Mouse (Mus musculus) left cerebral cortex, postnatal 10 days (tissue): ENCODE results near the gene Olfr429. TPM values are rescaled to one million over a fixed set of nuclear protein-coding genes. Genes with fewer than 3 reads are reported as not detected.
"Not testable (repeated sequence)": the region's sequence is repeated elsewhere in the genome, so short reads cannot be mapped to it uniquely, and the experiment has no call there.

Experiments
- DNase-seq, 2 experiments: peaks; one replicate each; pipeline ENCODE4 v3.0.0; 2021 to 2022; ENCODE audit warnings: low spot score in 2 of 2, mixed read lengths in 1 of 2; ENCODE audit errors: extremely low spot score in 1 of 2
- intact Hi-C: fragments of 180-260 bp; cut with DNase I; formaldehyde crosslinking; loops from one replicate; pipeline ENCODE4 v1.15.1; 2025
- total RNA-seq, 2 experiments: library from RNA; stranded (reverse); gene quantifications; 2 replicates each; pipeline ENCODE4 v1.2.3; 2021

The Olfr429 gene
- not detected for total RNA-seq

- intact Hi-C loops: no loop called here
- DNase-seq: no peak
Measured at GRCm38 (mm10) chr1:174084031-174084430, at the start of gene Olfr429. Olfr429 (plus strand) TSS chr1:174084331.

GRCm38 (mm10) chr1:174035841-174036240 is 48.3 kb upstream of the Olfr429 start:
- no peak for DNase-seq
- intact Hi-C loops: no loop called here

- no peak for DNase-seq
- intact Hi-C loops: no loop called here
Measured at GRCm38 (mm10) chr1:174038480-174038879, 45.7 kb upstream of the Olfr429 start.

DNA sequence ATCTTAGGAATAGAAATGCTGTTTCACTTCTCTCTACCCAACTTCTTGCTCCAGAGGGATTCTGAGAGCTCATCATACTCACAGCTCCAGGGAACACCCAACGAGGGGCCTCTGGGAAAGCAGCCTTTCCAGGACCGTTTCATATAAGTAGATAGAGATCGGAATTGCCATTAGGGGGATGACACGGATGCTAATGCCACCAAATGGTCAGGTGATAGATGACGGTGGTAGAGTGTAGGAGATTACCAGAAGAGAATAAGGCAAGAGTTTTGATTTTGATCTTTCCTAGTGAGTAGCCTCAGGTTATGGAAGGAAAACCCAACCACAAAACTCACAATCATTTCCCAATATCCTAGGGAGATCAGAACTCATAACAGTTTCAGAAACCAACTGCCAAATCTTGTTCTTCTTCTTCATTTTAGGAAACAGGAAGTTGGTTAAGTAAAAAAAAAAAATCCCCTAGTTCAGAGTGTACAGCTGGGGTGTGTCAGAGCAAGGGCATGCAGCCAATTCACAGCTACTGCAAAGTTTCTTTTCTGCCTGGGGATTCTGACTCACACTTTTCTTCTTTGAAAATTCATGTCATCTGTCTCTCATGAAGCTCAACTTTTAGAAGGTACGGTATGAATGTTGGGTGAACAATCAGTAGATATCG is 43.5 kb upstream of the Olfr429 start, which contains the start of gene Olfr433:
Gene Olfr433 (plus strand): TSS at position 183 of the 655 bp plus-strand sequence.
- DNase-seq: no peak
- intact Hi-C loops: no loop called here

- DNase-seq, intact Hi-C loops: not testable (repeated sequence)
Measured at GRCm38 (mm10) chr1:174042091-174042884, 41.8 kb upstream of the Olfr429 start.

DNA sequence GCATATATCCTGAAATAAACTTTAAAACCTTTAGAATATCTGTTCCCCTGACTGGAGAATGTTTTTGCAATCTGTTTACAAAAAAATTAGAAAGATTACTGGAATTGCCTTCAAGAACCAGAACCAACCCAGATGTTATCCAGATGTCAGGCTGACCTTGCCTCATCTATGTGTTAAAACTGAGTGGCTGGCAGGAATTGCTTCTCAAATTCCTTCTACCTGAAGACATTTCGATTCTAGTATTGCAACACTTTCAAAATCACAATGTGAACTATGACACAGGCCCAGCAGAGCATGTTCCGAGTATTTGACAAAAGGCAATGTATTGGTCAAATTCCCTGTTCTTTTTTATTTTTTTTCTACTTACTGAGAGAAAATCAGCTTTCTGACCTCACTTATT is 39.7 kb upstream of the Olfr429 start:
- DNase-seq: no peak
- intact Hi-C loops: no loop called here

- DNase-seq, intact Hi-C loops: not testable (repeated sequence)
Measured at GRCm38 (mm10) chr1:174048227-174048626, 35.9 kb upstream of the Olfr429 start.

DNA sequence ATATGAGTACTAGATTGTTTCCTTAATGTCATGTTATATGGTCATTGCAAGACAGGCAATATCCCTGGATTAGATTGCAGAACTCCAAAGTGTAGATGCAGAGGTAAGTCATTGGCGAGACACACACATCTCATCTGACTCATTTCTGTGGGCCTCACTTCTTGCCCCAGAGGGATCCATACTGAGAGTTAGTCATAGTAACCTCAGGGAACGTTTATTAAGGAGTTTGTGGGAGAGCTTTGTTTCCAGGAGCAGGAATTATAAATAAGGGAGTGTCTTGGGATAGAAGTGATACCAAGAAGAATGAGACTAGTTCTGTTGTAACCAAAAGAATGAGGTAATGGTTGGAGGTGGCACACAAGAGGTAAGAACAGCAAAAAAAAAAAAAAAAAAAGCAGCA is 35.2 kb upstream of the Olfr429 start, which contains the start of gene Olfr432:
Gene Olfr432 (plus strand): TSS at position 313 of the 400 bp plus-strand sequence.
- intact Hi-C loops: no loop called here
- no peak for DNase-seq

GRCm38 (mm10) chr1:174049357-174049756 is 34.8 kb upstream of the Olfr429 start:
- DNase-seq, intact Hi-C loops: not testable (repeated sequence)

GRCm38 (mm10) chr1:174050532-174050931 is 33.6 kb upstream of the Olfr429 start:
- intact Hi-C loops: no loop called here
- DNase-seq: no peak

GRCm38 (mm10) chr1:174051515-174051914 is 32.6 kb upstream of the Olfr429 start:
- intact Hi-C loops: no loop called here

DNA sequence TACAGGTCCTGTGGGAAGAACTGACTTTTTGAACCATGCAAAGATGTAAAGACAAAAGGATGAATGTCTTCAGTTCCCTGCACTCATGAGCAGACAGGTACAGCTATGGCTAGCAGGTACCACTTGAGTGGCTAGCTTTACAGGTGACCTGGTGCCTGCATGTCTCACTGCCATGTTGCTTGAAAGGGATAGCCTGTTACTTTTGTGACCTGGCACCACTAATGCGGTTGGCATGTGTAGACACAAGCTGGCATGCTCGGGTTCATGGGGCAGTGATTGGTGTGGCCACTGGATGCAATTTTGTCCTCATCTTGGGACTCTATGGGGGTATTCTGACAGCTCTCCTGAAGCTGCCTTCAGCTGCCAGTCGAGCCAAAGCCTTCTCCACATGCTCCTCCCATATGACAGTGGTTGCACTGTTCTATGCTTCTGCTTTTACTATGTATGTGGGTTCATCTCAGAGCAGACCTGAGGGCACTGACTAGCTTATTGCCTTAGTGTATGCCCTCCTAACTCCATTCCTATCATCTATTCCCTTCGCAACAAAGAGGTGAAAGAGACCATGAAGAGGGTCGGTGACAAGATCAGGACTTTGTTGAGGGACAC is 32.1 kb upstream of the Olfr429 start:
- intact Hi-C loops: no loop called here
- DNase-seq: no peak

More at GRCm38 (mm10) chr1:174051515-174051914, 32.6 kb upstream of the Olfr429 start:
- no peak for DNase-seq

DNA sequence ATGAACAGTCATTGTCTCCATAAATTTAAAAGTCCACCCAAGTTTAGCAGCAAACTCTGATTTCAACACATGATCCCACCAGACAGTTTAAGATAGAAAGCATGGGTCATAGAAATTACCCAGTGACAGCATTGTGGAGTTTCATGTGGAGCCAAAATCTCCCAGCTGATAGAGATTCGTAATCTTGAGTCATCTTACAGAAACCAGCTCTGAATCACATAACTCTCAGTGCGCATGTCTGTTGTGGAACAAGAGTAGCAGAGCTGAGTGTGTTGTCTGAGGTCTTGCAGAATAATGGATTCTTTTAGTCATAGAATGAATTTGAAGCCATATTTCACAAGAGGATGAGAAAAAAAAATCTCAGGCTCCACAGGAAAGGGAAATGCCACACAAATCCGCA is 31.1 kb upstream of the Olfr429 start:
- no peak for DNase-seq
- intact Hi-C loops: no loop called here

- DNase-seq: no peak
- intact Hi-C loops: no loop called here
Measured at GRCm38 (mm10) chr1:174055248-174055647, 28.9 kb upstream of the Olfr429 start.

DNA sequence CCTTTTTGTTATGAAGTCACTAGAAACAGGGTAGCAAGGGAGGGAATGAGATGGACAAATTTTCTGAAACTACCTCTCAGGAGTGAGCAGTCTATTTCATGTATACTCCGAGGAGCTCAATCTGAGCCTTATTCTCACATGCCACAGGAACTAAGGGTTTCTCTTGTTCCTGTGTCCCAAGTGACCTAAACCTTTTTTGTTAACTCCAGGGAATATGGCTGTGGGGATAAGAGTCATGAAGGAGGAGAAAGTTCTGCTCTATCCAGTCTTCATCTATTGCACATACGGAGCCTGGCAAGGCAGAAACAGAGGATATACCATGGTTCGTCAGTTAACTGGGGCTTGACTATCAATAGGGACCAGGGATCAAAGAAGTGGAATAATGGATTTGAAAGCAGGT is 17.8 kb upstream of the Olfr429 start, which contains the start of gene Olfr430:
Gene Olfr430 (plus strand): TSS at position 301 of the 400 bp plus-strand sequence.
- DNase-seq: no peak
- intact Hi-C loops: no loop called here

DNA sequence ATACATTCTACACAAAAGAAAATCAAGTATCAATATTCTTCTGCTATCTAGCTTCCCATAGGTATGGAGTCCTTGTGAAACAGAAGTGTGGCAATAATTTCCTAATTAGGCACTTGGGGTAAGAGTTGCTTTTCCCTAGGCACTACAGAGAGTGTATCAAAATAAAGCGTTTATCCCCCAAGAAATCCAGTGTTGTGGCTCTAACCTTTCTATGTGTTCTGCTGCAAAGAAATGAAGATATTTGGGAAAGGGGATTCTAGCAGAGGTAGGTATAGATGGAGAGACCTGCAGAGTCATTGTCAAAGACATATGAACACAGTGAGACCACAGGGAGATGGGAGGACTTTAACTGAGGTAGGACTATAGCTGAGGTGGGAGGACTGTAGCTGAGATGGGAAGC is 12.5 kb downstream of the Olfr429 start, which contains the start of gene Olfr427:
Gene Olfr427 (plus strand): TSS at position 301 of the 400 bp plus-strand sequence.
- intact Hi-C loops: no loop called here
- DNase-seq: no peak

DNA sequence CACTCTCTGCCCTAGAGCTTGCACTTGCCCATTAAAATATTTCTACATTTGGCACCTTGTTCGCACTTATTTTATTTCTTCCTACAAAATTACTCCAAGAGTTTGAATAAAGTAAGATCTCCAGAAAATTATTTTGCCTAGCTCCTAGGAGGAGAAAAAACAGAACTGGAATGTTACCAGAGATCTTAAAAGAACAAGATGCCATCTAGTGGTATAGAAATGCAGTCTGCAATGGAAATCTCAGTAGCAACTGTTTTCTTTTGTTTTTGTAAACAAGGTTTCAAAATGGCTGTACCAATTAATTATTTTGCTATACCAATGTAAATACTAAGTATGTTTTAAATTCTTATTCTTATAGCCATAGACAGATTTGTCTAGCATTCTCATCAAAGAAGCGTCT is 19.6 kb downstream of the Olfr429 start:
- peak in 1 of 2 experiments; percentile 1 for DNase-seq
- intact Hi-C loops: loop anchor here (5.0 to 10.0 kb wide), 2 partner anchors 249 to 646 kb away; no protein-coding TSS in a partner anchor

DNA sequence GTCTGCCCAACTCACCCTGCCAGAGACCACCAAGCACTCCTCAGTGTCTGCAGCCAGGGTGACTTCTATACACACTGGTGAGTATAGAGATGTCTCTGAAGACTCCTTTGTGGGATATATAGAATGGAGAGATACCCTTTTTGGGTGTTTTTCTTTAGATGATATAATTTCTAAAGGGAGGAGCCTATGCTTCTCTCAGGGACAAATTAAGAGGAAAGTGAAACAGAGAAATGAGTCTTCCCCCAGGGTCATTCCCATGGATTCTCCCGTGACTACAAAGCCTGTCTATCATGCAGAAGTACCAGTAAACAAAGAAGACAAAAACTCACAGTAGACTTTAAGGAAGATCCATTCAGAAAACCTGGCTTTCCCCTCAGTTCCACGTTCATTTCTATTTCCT is 36.9 kb downstream of the Olfr429 start, which contains the start of gene Olfr231:
Gene Olfr231 (minus strand): TSS at position 101 of the 400 bp plus-strand sequence.
- intact Hi-C loops: no loop called here
- DNase-seq: no peak

DNA sequence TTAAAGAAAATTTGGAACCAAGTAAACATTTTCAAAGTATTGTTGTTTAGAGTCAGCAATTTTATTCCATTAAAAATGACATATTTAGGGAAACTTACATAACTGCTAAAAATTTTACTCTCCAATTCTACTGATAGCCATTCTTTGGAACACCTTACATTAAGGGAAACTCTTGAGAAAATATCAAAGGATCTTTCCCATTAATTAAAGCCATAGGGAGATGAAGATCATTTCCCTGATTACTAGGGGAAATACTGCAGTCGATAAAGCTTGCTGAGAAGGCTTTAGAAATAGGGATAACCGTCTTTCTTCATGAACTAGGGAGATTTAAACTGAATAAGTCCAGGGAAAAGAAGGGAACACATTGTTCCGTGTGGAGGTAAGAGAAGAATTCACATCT is 47.1 kb downstream of the Olfr429 start, which contains the start of gene Olfr424:
Gene Olfr424 (plus strand): TSS at position 301 of the 400 bp plus-strand sequence.
- intact Hi-C loops: no loop called here
- no peak for DNase-seq
